ENCODE assay signal across 8 mouse cellular contexts in the genomic region with DNA sequence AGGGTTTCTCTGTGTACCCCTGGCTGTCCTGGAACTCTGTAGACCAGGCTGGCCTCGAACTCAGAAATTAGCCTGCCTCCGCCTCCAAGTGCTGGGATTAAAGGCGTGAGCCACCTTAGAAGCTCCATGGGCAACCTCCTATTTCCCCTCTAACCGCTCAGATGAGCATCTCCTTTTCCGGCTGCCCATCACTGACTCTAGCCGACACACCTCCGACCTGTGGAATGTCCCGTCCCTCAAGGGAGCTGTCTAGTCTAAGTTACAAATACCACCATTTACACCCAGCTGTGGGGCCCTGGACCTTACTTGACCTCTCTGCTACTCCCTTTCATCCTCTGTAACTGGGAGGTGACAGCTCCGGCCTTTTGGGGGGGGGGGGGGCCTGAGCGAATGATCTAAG. TPM values are rescaled to one million over a fixed set of nuclear protein-coding genes. Genes with fewer than 3 reads are reported as not detected.
DNase-seq lines count a peak whose midpoint lies in the region; ATAC-seq and TF ChIP-seq lines count a peak whose summit lies in the region.

No protein-coding gene starts in this region.

- H3K4me3 ChIP-seq in kidney, adult 2 months (ENCODE audit: insufficient read depth, low read depth, low read length), result peak overlapping the region; percentile 80
- H3K4me3 ChIP-seq in forebrain, embryonic 10.5 days, result peak overlapping the region; percentile 99
- peak overlapping the region; percentile 88 for H3K4me3 ChIP-seq in liver, embryonic 13.5 days (replicated peaks)

- no peaks in the 10 kb centered on the region; the same call in 1 of the 2 replicates for H3K4me1 ChIP-seq in kidney, adult 2 months (ENCODE audit: control insufficient read depth, insufficient read depth, low read length)
- peaks cover 34% of the 10 kb centered on the region for H3K4me1 ChIP-seq in forebrain, embryonic 10.5 days
- H3K4me1 ChIP-seq in liver, embryonic 13.5 days (replicated peaks), result peaks cover 62% of the 10 kb centered on the region

- TF ChIP-seq POLR2A in kidney, adult 2 months (IDR thresholded peaks at IDR 0.05; ENCODE audit: low read depth, low read length), result no peak

- peak overlapping the region; percentile 85 for H3K4me2 ChIP-seq in liver, embryonic 13.5 days

- ATAC-seq in liver, embryonic 13.5 days (ENCODE audit: low read depth), result peak; percentile 16; the same call in 1 of the 2 replicates
- no peak for ATAC-seq in CD4-positive, CD25-positive, alpha-beta regulatory T cell, adult 4 months

- H3K27me3 ChIP-seq in kidney, adult 2 months (replicated peaks; ENCODE audit: control insufficient read depth, insufficient read depth, low read length), result no peaks in the 10 kb centered on the region
- no peaks in the 10 kb centered on the region for H3K27me3 ChIP-seq in forebrain, embryonic 10.5 days (ENCODE audit: poor library complexity, severe bottlenecking)
- no peaks in the 10 kb centered on the region for H3K27me3 ChIP-seq in liver, embryonic 13.5 days

- WGBS in kidney, adult 2 months, result 8% methylated on average over 10 of the region's 10 CpGs
- WGBS in forebrain, embryonic 10.5 days, result 9% methylated on average over 10 of the region's 10 CpGs
- 7% methylated on average over 10 of the region's 10 CpGs for WGBS in liver, embryonic 13.5 days (ENCODE audit: insufficient replicate concordance)

- peak; percentile 16 for DNase-seq in kidney, adult 2 months
- no peak for DNase-seq in kidney, adult 11 months
- DNase-seq in NIH3T3 (ENCODE audit: low read depth), result peak; percentile 44
- DNase-seq in forebrain, embryonic 10.5 days (ENCODE audit: extremely low spot score, low spot score), result no peak
- no peak for DNase-seq in liver, embryonic 13.5 days
- no peak for DNase-seq in ovary, postnatal 36 days (ENCODE audit: low spot score)
- DNase-seq in Muller cell, postnatal 12 days (ENCODE audit: inconsistent ontology term), result no peak

- TF ChIP-seq CTCF in kidney, adult 2 months (conservative IDR thresholded peaks at IDR 0.05; ENCODE audit: insufficient read depth, insufficient read length, low read depth, low read length), result no peak

- no peaks in the 10 kb centered on the region for H3K9me3 ChIP-seq in forebrain, embryonic 10.5 days
- no peaks in the 10 kb centered on the region for H3K9me3 ChIP-seq in liver, embryonic 13.5 days (replicated peaks)

- peak overlapping the region; percentile 82 for H3K9ac ChIP-seq in liver, embryonic 13.5 days

- H3K27ac ChIP-seq in kidney, adult 2 months (ENCODE audit: insufficient read depth, low read depth, low read length), result peak overlapping the region; percentile 79
- peak overlapping the region; percentile 93 for H3K27ac ChIP-seq in forebrain, embryonic 10.5 days
- peak overlapping the region; percentile 67 for H3K27ac ChIP-seq in liver, embryonic 13.5 days

- H3K36me3 ChIP-seq in kidney, adult 2 months (ENCODE audit: control insufficient read depth, insufficient read depth, low read length), result no peaks in the 10 kb centered on the region
- peaks cover 25% of the 10 kb centered on the region for H3K36me3 ChIP-seq in forebrain, embryonic 10.5 days (replicated peaks)
- H3K36me3 ChIP-seq in liver, embryonic 13.5 days, result peaks cover 24% of the 10 kb centered on the region

RNA-seq across cellular contexts. Expression of gene Rcc1l, which starts 0.9 kb away (rescaled TPM):
- 18.7 and 19.3 TPM in 2 replicates for polyA plus RNA-seq in kidney, adult 2 months (2012; rRNA removed)
- 40.2 and 44.3 TPM in 2 replicates for polyA plus RNA-seq in forebrain, embryonic 10.5 days (2016; fragmentation: Nextera tagmentation; extraction: Ambion mirVana)
- polyA plus RNA-seq in liver, embryonic 13.5 days (2015; fragmentation: Nextera tagmentation; extraction: Ambion mirVana), result 21.1 and 21.9 TPM in 2 replicates
- 1 to 10 TPM; 1.7 to 2.6 TPM for polyA plus RNA-seq in CD4-positive, CD25-positive, alpha-beta regulatory T cell, adult 4 months (2017; shearing (Covaris generic))

RNA-seq across cellular contexts. Expression of gene Gtf2ird2, which starts 8.1 kb away (rescaled TPM):
- polyA plus RNA-seq in kidney, adult 2 months (2012; rRNA removed), result 5.6 and 5.7 TPM in 2 replicates
- 7.0 and 7.6 TPM in 2 replicates for polyA plus RNA-seq in forebrain, embryonic 10.5 days (2016; fragmentation: Nextera tagmentation; extraction: Ambion mirVana)
- polyA plus RNA-seq in liver, embryonic 13.5 days (2015; fragmentation: Nextera tagmentation; extraction: Ambion mirVana), result 1.5 and 2.5 TPM in 2 replicates
- polyA plus RNA-seq in CD4-positive, CD25-positive, alpha-beta regulatory T cell, adult 4 months (2017; shearing (Covaris generic)), result 1 to 10 TPM; 6.4 to 6.7 TPM

RNA-seq across cellular contexts. Expression of gene Ncf1, which starts 53.7 kb away (rescaled TPM):
- polyA plus RNA-seq in kidney, adult 2 months (2012; rRNA removed), result 2.6 and 6.7 TPM in 2 replicates
- polyA plus RNA-seq in forebrain, embryonic 10.5 days (2016; fragmentation: Nextera tagmentation; extraction: Ambion mirVana), result 2.4 TPM in 2 replicates
- 8.1 and 9.3 TPM in 2 replicates for polyA plus RNA-seq in liver, embryonic 13.5 days (2015; fragmentation: Nextera tagmentation; extraction: Ambion mirVana)
- polyA plus RNA-seq in CD4-positive, CD25-positive, alpha-beta regulatory T cell, adult 4 months (2017; shearing (Covaris generic)), result 10 to 100 TPM in 1 of 2 experiments, 1 to 10 TPM in 1; 8.8 to 15.8 TPM

Comparison
In these comparisons a context has a peak if more than half of its experiments do, and no peak if none do; other contexts are left out.
1. DNase-seq: peak in kidney, adult 2 months (single experiment) and NIH3T3 (single experiment); none in kidney, adult 11 months (single experiment), forebrain, embryonic 10.5 days (single experiment), liver, embryonic 13.5 days (single experiment), ovary, postnatal 36 days (single experiment) and Muller cell, postnatal 12 days (single experiment).
2. Peak in every context shown above with its lines, with median percentiles within 50 percentile points of each other: H3K27ac ChIP-seq and H3K4me3 ChIP-seq.